Mouse (Mus musculus): Measurements from ENCODE around the gene Thnsl2. TPM values are rescaled to one million over a fixed set of nuclear protein-coding genes. Genes with fewer than 3 reads are reported as not detected.

Gene Thnsl2
- polyA plus RNA-seq, 1 experiment from 2014 or later: 5.6 TPM

DNA sequence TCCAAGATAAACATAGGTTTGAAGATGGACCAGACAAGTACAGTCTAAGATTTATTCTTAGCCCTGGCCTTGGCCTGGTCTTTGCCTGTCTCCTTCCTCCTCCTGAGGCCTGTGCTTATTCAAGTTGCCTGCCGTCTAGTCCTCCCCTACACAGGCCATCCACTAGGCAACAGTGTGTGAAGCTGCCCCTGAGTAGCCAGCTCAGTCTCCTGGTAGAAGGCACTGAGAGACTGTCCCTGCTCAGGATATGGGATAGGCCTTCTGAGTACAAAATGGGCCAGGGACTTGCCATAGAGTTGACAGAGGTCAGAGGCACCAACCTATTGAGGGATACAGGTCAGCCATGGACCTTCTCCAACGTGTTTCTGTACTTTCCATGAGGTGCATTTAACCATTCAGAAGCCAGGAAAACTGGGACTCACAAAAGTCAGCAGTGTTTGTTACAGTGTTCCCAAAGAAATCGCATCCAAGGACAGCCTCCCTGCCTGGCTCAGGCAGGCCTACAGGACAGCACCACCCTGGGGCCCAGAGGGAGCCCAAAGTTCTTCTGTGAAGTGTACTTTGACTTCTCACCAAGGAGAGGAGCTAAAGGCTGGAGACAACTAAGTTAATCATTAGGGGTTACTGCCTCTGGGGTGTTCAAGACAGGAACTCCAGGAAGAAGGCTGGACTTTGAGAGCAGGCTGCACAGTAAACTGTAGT is 1.2 kb upstream of the Thnsl2 start:
- no peak overlapping the region for H3K4me3 ChIP-seq (ENCODE audit: low read depth, low read length)
- H3K9me3 ChIP-seq (ENCODE audit: control insufficient read depth, low read depth, low read length): no peaks in the 10 kb centered on the region
- ATAC-seq (ENCODE audit: insufficient number of reproducible peaks, insufficient read depth, low FRiP score, low read depth): no peak
- H3K4me1 ChIP-seq (ENCODE audit: control insufficient read depth, insufficient read depth, low read length): no peaks in the 10 kb centered on the region
- 57% methylated on average over 3 of the region's 3 CpGs for WGBS
- H3K4me2 ChIP-seq (replicated peaks; ENCODE audit: low read depth, low read length): no peak overlapping the region
- H3K9ac ChIP-seq (replicated peaks; ENCODE audit: low read depth, low read length): no peak overlapping the region
- H3K36me3 ChIP-seq (ENCODE audit: control insufficient read depth, insufficient read depth, low read length): no peaks in the 10 kb centered on the region
- no peak overlapping the region for H3K27ac ChIP-seq (ENCODE audit: low read length)
- H3K27me3 ChIP-seq (ENCODE audit: control insufficient read depth, insufficient read depth, low read length): no peaks in the 10 kb centered on the region

DNA sequence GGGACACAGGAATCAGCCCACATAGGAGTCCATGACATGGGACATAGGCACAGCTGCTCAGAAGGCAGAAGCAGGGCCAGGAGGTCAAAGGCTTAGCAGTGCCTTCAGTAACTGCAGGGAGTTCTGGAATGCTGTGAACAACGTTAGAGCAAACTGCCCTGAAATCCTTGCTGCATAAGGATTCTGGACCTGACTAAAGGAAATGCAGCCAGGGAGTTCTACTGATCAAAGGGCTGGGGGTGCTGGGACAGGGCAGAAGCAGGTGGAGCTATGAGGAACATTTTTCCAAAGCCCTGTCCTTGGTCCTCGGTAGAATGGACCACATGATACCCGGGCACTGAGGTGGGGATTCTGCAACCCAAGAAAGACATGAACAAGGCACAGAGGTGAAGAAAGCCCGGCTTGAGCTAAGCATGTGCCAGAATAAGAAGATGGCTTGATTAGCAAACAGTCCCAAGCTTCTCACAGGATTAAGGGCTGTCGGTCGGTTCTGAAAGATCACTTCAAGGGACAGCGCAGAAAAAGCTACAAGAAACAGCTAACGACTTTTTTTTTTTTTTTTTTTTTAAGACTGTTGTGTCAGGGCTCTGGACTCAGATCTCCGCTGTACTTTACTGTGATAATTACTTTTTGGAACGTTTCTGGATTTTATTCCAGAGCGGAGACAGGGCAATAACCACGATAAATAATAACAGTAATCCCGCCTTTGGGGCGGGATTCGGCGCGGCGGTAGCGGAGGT is 915 bp downstream of the Thnsl2 start:
- WGBS: 3% methylated on average over 19 of the region's 19 CpGs
- no peaks in the 10 kb centered on the region for H3K27me3 ChIP-seq (ENCODE audit: control insufficient read depth, insufficient read depth, low read length)
- H3K27ac ChIP-seq (ENCODE audit: low read length): peak overlapping the region; percentile 45
- ATAC-seq (ENCODE audit: insufficient number of reproducible peaks, insufficient read depth, low FRiP score, low read depth): no peak
- H3K4me3 ChIP-seq (ENCODE audit: low read depth, low read length): peak overlapping the region; percentile 61
- H3K9ac ChIP-seq (replicated peaks; ENCODE audit: low read depth, low read length): peak overlapping the region; percentile 53
- no peaks in the 10 kb centered on the region for H3K9me3 ChIP-seq (ENCODE audit: control insufficient read depth, low read depth, low read length)
- no peaks in the 10 kb centered on the region for H3K36me3 ChIP-seq (ENCODE audit: control insufficient read depth, insufficient read depth, low read length)
- H3K4me1 ChIP-seq (ENCODE audit: control insufficient read depth, insufficient read depth, low read length): no peaks in the 10 kb centered on the region
- H3K4me2 ChIP-seq (replicated peaks; ENCODE audit: low read depth, low read length): peak overlapping the region; percentile 82

DNA sequence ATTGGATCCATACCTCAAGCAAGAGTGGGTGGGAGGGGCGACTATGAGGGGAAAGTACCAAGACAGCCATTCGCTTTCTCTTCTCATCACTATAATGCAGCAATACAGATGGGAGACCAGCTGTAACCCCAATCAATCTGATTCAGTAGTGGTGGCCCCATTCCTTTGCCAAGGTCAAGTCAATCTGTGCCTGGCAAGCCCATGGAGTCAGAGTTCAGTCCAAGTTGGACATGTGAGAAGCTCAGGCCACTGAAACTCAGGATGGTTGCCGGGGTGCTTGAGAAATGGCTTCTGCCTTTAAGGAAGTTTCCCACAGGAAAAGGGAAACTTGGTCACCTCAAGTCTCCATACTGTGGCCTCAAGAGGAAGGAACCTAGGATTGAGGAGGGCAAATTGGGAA is 9.2 kb downstream of the Thnsl2 start:
- no peaks in the 10 kb centered on the region for H3K36me3 ChIP-seq (ENCODE audit: control insufficient read depth, insufficient read depth, low read length)
- no peaks in the 10 kb centered on the region for H3K27me3 ChIP-seq (ENCODE audit: control insufficient read depth, insufficient read depth, low read length)
- no peak for ATAC-seq (ENCODE audit: insufficient number of reproducible peaks, insufficient read depth, low FRiP score, low read depth)
- no peaks in the 10 kb centered on the region for H3K4me1 ChIP-seq (ENCODE audit: control insufficient read depth, insufficient read depth, low read length)
- no peaks in the 10 kb centered on the region for H3K9me3 ChIP-seq (ENCODE audit: control insufficient read depth, low read depth, low read length)
- H3K4me3 ChIP-seq (ENCODE audit: low read depth, low read length): no peak overlapping the region
- no peak overlapping the region for H3K9ac ChIP-seq (replicated peaks; ENCODE audit: low read depth, low read length)
- 86% methylated on average over 3 of the region's 3 CpGs for WGBS
- no peak overlapping the region for H3K4me2 ChIP-seq (replicated peaks; ENCODE audit: low read depth, low read length)
- no peak overlapping the region for H3K27ac ChIP-seq (ENCODE audit: low read length)

DNA sequence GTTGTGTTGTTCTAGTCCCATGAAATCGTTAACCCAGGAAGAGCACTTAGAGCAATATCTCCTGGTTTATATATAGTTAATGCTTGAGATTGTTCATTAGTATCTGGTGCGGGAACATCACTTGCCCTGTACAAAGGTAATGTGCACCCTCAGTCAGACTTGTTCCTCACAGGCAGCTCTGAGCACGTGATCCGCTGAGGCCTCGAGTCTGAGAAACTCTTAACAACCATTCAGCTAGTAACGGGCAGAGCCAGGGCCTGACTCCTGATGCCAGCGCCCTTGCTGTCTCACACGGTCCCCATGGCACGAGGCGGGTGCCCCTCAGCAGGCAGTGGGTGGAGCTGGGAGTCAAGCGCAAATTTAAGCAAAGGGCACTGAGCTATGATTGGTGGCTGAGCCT is 10.7 kb downstream of the Thnsl2 start:
- H3K4me1 ChIP-seq (ENCODE audit: control insufficient read depth, insufficient read depth, low read length): no peaks in the 10 kb centered on the region
- WGBS: 79% methylated on average over 11 of the region's 11 CpGs
- H3K36me3 ChIP-seq (ENCODE audit: control insufficient read depth, insufficient read depth, low read length): no peaks in the 10 kb centered on the region
- no peak overlapping the region for H3K4me2 ChIP-seq (replicated peaks; ENCODE audit: low read depth, low read length)
- ATAC-seq (ENCODE audit: insufficient number of reproducible peaks, insufficient read depth, low FRiP score, low read depth): no peak
- no peak overlapping the region for H3K9ac ChIP-seq (replicated peaks; ENCODE audit: low read depth, low read length)
- H3K9me3 ChIP-seq (ENCODE audit: control insufficient read depth, low read depth, low read length): no peaks in the 10 kb centered on the region
- no peak overlapping the region for H3K4me3 ChIP-seq (ENCODE audit: low read depth, low read length)
- no peaks in the 10 kb centered on the region for H3K27me3 ChIP-seq (ENCODE audit: control insufficient read depth, insufficient read depth, low read length)
- no peak overlapping the region for H3K27ac ChIP-seq (ENCODE audit: low read length)

DNA sequence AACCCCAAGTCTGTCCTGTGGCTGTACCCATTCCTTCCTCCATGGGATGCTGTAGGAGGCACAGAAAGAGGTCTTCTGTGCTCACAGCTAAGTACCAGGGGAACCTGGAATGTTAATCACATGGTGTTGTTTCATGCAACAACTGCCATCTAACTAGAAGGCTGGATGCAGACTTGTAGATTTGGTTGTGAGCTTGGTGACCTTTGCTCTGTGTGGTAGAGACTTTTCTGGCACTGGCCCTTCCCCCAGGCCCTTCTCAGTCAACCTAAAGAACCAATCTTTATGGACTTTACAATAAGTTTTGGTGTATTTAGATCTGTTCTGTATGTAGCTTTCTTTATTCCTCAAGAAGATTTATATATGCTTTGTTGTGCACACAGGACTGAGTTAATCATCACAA is 13.2 kb downstream of the Thnsl2 start:
- H3K27ac ChIP-seq (ENCODE audit: low read length): no peak overlapping the region
- H3K4me2 ChIP-seq (replicated peaks; ENCODE audit: low read depth, low read length): no peak overlapping the region
- no peaks in the 10 kb centered on the region for H3K4me1 ChIP-seq (ENCODE audit: control insufficient read depth, insufficient read depth, low read length)
- no peaks in the 10 kb centered on the region for H3K9me3 ChIP-seq (ENCODE audit: control insufficient read depth, low read depth, low read length)
- H3K27me3 ChIP-seq (ENCODE audit: control insufficient read depth, insufficient read depth, low read length): no peaks in the 10 kb centered on the region
- no peak overlapping the region for H3K4me3 ChIP-seq (ENCODE audit: low read depth, low read length)
- no peak overlapping the region for H3K9ac ChIP-seq (replicated peaks; ENCODE audit: low read depth, low read length)
- no peak for ATAC-seq (ENCODE audit: insufficient number of reproducible peaks, insufficient read depth, low FRiP score, low read depth)
- no peaks in the 10 kb centered on the region for H3K36me3 ChIP-seq (ENCODE audit: control insufficient read depth, insufficient read depth, low read length)

DNA sequence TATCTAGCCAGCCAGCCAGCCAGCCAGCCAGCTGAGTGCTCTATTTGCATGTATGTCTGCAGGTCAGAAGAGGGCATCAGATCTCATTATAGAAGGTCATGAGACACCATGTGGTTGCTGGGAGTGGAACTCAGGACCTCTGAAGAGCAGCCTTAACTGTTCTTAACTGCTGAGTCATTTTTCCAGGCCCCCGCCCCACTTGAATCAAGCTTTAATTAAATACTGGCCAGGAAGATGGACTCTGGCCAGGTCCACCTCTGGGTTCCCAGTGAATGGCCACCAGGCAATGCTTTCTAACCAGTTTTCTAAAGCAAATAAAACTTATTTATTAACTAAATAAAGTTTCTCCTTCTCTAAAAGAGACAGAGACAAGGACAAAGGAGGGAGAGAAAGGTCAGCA is 14.0 kb downstream of the Thnsl2 start:
- Histone ChIP-seq H3K27ac (ENCODE audit: low read length) (no peak overlapping the region), H3K4me3 (ENCODE audit: low read depth, low read length) (no peak overlapping the region), H3K36me3 (ENCODE audit: control insufficient read depth, insufficient read depth, low read length) (no peaks in the 10 kb centered on the region), H3K9ac (replicated peaks; ENCODE audit: low read depth, low read length) (no peak overlapping the region), H3K4me2 (replicated peaks; ENCODE audit: low read depth, low read length) (no peak overlapping the region), H3K27me3 (ENCODE audit: control insufficient read depth, insufficient read depth, low read length) (no peaks in the 10 kb centered on the region), H3K9me3 (ENCODE audit: control insufficient read depth, low read depth, low read length) (no peaks in the 10 kb centered on the region), H3K4me1 (ENCODE audit: control insufficient read depth, insufficient read depth, low read length) (no peaks in the 10 kb centered on the region)
- no peak for ATAC-seq (ENCODE audit: insufficient number of reproducible peaks, insufficient read depth, low FRiP score, low read depth)
- 96% methylated on average over 1 of the region's 1 CpGs for WGBS

DNA sequence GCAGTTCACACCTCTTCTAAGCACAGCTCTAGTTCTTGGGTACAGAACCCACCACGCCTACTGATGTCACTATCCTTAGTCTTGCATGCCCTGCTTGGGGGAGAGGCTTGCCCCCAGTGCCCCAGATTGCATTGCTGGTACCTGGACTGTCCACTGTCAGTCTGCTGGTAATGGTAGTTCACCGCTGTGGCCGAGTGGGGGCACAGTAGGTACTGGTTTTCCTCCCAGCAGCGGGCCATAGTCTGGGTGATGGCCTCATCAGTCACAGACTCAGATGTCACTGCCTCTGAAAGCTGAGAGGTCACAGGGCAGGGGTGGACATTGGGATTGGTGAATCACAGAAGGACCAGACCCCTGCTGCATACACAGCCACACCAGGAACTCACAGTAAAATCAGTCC is 15.2 kb downstream of the Thnsl2 start:
- H3K9me3 ChIP-seq (ENCODE audit: control insufficient read depth, low read depth, low read length): no peaks in the 10 kb centered on the region
- 43% methylated on average over 4 of the region's 4 CpGs for WGBS
- H3K4me3 ChIP-seq (ENCODE audit: low read depth, low read length): no peak overlapping the region
- H3K27ac ChIP-seq (ENCODE audit: low read length): no peak overlapping the region
- H3K9ac ChIP-seq (replicated peaks; ENCODE audit: low read depth, low read length): no peak overlapping the region
- H3K4me2 ChIP-seq (replicated peaks; ENCODE audit: low read depth, low read length): no peak overlapping the region
- no peaks in the 10 kb centered on the region for H3K4me1 ChIP-seq (ENCODE audit: control insufficient read depth, insufficient read depth, low read length)
- ATAC-seq (ENCODE audit: insufficient number of reproducible peaks, insufficient read depth, low FRiP score, low read depth): no peak
- no peaks in the 10 kb centered on the region for H3K36me3 ChIP-seq (ENCODE audit: control insufficient read depth, insufficient read depth, low read length)
- H3K27me3 ChIP-seq (ENCODE audit: control insufficient read depth, insufficient read depth, low read length): no peaks in the 10 kb centered on the region

DNA sequence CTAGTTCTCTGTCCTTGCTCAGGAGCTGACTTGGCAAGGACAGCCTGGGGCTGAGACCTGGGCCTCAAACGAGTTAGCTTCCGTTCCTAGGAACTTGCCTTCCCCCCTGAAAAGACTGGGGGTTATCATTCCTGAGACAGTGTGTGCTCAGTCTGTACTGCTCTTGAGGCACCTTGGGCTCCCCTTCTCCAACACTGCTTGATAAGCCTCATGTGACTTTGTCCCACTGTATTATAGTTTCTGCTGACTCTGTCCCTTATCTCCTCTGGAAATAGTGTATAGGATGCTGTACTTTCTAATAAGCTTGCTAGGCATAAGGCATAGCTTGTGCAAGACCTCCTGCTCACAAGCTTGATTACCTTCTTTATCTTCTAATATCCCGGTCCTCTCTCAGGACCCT is 17.9 kb downstream of the Thnsl2 start:
- Histone ChIP-seq H3K4me3 (ENCODE audit: low read depth, low read length) (no peak overlapping the region), H3K9ac (replicated peaks; ENCODE audit: low read depth, low read length) (no peak overlapping the region), H3K27ac (ENCODE audit: low read length) (no peak overlapping the region), H3K4me1 (ENCODE audit: control insufficient read depth, insufficient read depth, low read length) (no peaks in the 10 kb centered on the region), H3K9me3 (ENCODE audit: control insufficient read depth, low read depth, low read length) (no peaks in the 10 kb centered on the region), H3K36me3 (ENCODE audit: control insufficient read depth, insufficient read depth, low read length) (no peaks in the 10 kb centered on the region), H3K4me2 (replicated peaks; ENCODE audit: low read depth, low read length) (no peak overlapping the region), H3K27me3 (ENCODE audit: control insufficient read depth, insufficient read depth, low read length) (no peaks in the 10 kb centered on the region)
- 69% methylated on average over 3 of the region's 3 CpGs for WGBS
- ATAC-seq (ENCODE audit: insufficient number of reproducible peaks, insufficient read depth, low FRiP score, low read depth): no peak

Data from stomach, embryonic 14.5 days (tissue).